Mouse (Mus musculus): ENCODE results near the gene Rusc2.

The Rusc2 gene

GRCm38 (mm10) chr4:43381408-43382154, at the start of gene Rusc2:
Rusc2 (plus strand) TSS chr4:43381979.
- Histone ChIP-seq H3K4me3 (replicated peaks; ENCODE audit: low read length) (peak within 1 kb of the TSS; percentile 82), H3K9me3 (ENCODE audit: low read length) (no peaks in the 10 kb centered on the region), H3K36me3 (ENCODE audit: insufficient read depth, low read length) (no peaks in the 10 kb centered on the region), H3K27me3 (ENCODE audit: insufficient read depth, low read length) (peaks cover 37% of the 10 kb centered on the region), H3K4me1 (replicated peaks; ENCODE audit: low read depth, low read length) (peaks cover 36% of the 10 kb centered on the region)
- TF ChIP-seq POU5F1 (IDR thresholded peaks at IDR 0.05; ENCODE audit: borderline replicate concordance, low read length): no peak

DNA sequence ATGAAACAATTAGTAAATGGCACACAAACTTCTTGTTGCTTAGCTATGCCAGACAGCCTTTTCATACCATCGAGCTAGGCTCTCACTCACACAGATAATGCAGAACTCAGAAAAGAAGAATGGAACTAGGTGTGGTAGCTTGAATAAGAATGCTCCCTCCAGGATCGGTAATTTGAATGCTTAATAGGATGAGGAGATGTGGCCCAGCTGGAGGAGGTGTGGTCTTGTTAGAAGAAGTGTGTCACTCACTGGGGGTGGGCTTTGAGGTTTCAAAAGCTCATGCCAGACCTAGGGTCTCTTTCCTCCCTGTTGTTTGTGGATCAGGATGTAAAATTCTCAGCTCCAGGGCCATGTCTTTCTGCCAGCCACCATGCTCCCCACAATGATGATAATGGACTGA, 47.0 kb upstream of the Rusc2 start:
- no peak overlapping the region for H3K4me3 ChIP-seq (replicated peaks; ENCODE audit: low read length)
- no peaks in the 10 kb centered on the region for H3K27me3 ChIP-seq (ENCODE audit: insufficient read depth, low read length)
- H3K4me1 ChIP-seq (replicated peaks; ENCODE audit: low read depth, low read length): peaks cover 19% of the 10 kb centered on the region
- H3K9me3 ChIP-seq (ENCODE audit: low read length): peaks cover 37% of the 10 kb centered on the region
- TF ChIP-seq NANOG (IDR thresholded peaks at IDR 0.05; ENCODE audit: borderline replicate concordance, low read length) (peak; percentile 93), POU5F1 (IDR thresholded peaks at IDR 0.05; ENCODE audit: borderline replicate concordance, low read length) (0 out of 2 replicates have a peak, but pooled peaks have one; percentile 23), CTCF (conservative IDR thresholded peaks at IDR 0.05; ENCODE audit: low read length) (no peak)
- peaks cover 3% of the 10 kb centered on the region; the same call in 1 of the 2 replicates for H3K36me3 ChIP-seq (ENCODE audit: insufficient read depth, low read length)

- no peaks in the 10 kb centered on the region for H3K27me3 ChIP-seq (ENCODE audit: insufficient read depth, low read length)
- no peak overlapping the region for H3K4me3 ChIP-seq (replicated peaks; ENCODE audit: low read length)
- peaks cover 37% of the 10 kb centered on the region for H3K9me3 ChIP-seq (ENCODE audit: low read length)
- peaks cover 27% of the 10 kb centered on the region for H3K4me1 ChIP-seq (replicated peaks; ENCODE audit: low read depth, low read length)
- peaks cover 3% of the 10 kb centered on the region; the same call in 1 of the 2 replicates for H3K36me3 ChIP-seq (ENCODE audit: insufficient read depth, low read length)
- no peak for TF ChIP-seq POU5F1 (IDR thresholded peaks at IDR 0.05; ENCODE audit: borderline replicate concordance, low read length)
- no peak for TF ChIP-seq CTCF (conservative IDR thresholded peaks at IDR 0.05; ENCODE audit: low read length)
- TF ChIP-seq NANOG (IDR thresholded peaks at IDR 0.05; ENCODE audit: borderline replicate concordance, low read length): no peak
These were observed 45.6 kb upstream of the Rusc2 start for GRCm38 (mm10) chr4:43336176-43336575.

DNA sequence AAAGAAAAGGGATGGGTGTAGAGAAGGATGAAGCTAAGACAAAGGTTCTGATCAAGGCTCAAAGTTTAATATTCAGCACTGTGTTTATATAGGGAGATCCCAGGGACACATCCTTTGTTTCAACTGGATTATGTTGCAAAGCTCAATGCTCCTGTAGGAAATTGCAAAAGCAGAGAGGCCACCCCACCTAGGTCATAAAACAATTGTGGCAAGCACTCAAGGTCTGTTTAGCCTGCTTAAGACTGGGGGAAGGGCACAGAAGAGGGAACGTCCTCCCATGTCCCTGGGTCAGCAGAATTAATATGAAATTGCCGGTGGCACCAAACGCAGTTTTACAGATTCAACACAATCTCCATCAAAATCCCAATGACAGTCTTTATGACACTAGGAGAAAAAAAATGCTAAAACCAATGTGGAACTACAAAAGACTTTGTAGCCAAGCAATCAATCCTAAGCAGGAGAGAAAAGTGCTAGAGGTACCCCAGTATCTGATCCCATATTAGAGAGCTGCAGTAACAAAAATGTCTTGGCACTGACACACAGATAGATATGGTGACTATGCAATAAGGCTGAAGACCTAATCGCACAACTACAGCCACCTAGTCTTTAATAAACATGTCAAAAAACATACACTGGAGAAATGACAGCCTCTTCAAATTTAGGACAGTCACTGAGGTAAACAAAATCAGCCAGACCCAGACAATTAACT, 41.5 kb upstream of the Rusc2 start:
- TF ChIP-seq CTCF (conservative IDR thresholded peaks at IDR 0.05; ENCODE audit: low read length) (no peak), POU5F1 (IDR thresholded peaks at IDR 0.05; ENCODE audit: borderline replicate concordance, low read length) (no peak), NANOG (IDR thresholded peaks at IDR 0.05; ENCODE audit: borderline replicate concordance, low read length) (no peak)
- peaks cover 3% of the 10 kb centered on the region; the same call in 1 of the 2 replicates for H3K36me3 ChIP-seq (ENCODE audit: insufficient read depth, low read length)
- peaks cover 15% of the 10 kb centered on the region for H3K4me1 ChIP-seq (replicated peaks; ENCODE audit: low read depth, low read length)
- no peaks in the 10 kb centered on the region for H3K27me3 ChIP-seq (ENCODE audit: insufficient read depth, low read length)
- no peak overlapping the region for H3K4me3 ChIP-seq (replicated peaks; ENCODE audit: low read length)
- H3K9me3 ChIP-seq (ENCODE audit: low read length): peaks cover 31% of the 10 kb centered on the region

DNA sequence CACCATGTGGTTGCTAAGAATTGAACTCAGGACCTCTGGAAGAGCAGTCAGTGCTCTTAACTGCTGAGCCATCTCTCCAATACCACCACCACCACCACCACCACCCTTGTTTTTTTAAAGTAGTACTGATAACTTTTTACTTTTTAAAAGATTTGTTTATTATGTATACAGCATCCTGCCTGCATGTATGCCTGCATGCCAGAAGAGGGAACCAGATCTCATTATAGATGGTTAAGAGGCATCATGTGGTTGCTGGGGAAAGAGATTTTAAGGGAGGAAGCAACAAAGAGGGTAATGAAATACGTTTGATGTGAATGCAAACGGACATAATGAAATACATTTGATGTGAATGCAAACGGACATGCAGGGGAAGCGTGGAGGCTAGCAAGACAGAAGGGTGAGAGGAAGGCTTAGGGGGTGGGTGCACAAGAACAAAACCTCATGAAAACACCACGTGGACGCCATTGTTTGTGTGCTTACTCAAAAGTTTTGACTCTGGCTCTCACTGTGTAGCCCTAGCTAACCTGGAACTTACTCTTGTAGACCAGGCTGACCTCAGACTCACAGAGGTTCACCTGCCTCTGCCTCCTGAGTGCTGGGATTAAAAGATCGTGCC, 40.4 kb upstream of the Rusc2 start:
- H3K36me3 ChIP-seq (ENCODE audit: insufficient read depth, low read length): no peaks in the 10 kb centered on the region
- TF ChIP-seq NANOG (IDR thresholded peaks at IDR 0.05; ENCODE audit: borderline replicate concordance, low read length): no peak
- no peak for TF ChIP-seq CTCF (conservative IDR thresholded peaks at IDR 0.05; ENCODE audit: low read length)
- no peak for TF ChIP-seq POU5F1 (IDR thresholded peaks at IDR 0.05; ENCODE audit: borderline replicate concordance, low read length)

DNA sequence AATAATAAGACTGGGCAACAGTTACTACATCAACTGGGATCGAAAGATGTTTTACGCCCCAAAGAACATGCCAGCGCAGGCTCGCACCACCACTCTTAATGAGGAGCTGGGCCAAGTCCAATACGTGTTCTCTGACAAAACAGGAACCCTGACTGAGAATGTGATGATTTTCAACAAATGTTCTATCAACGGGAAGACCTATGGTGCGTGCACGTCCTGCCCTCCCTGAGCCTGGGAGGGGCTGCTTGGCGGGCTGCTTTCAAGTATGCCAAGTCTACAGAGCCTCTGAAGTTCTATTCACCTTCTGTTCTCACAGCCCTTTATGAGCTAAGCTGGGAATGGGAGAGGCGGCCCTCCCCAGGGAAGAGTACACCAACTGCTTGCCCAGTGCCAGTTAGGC, 39.3 kb upstream of the Rusc2 start:
- Histone ChIP-seq H3K4me1 (replicated peaks; ENCODE audit: low read depth, low read length) (peaks cover 15% of the 10 kb centered on the region), H3K27me3 (ENCODE audit: insufficient read depth, low read length) (no peaks in the 10 kb centered on the region), H3K9me3 (ENCODE audit: low read length) (peaks cover 9% of the 10 kb centered on the region), H3K4me3 (replicated peaks; ENCODE audit: low read length) (no peak overlapping the region), H3K36me3 (ENCODE audit: insufficient read depth, low read length) (no peaks in the 10 kb centered on the region)
- TF ChIP-seq NANOG (IDR thresholded peaks at IDR 0.05; ENCODE audit: borderline replicate concordance, low read length): no peak
- no peak for TF ChIP-seq POU5F1 (IDR thresholded peaks at IDR 0.05; ENCODE audit: borderline replicate concordance, low read length)
- TF ChIP-seq CTCF (conservative IDR thresholded peaks at IDR 0.05; ENCODE audit: low read length): no peak

More for the DNA sequence above, 40.4 kb upstream of the Rusc2 start:
- H3K4me1 ChIP-seq (replicated peaks; ENCODE audit: low read depth, low read length): peaks cover 15% of the 10 kb centered on the region
- no peaks in the 10 kb centered on the region for H3K27me3 ChIP-seq (ENCODE audit: insufficient read depth, low read length)
- peaks cover 20% of the 10 kb centered on the region for H3K9me3 ChIP-seq (ENCODE audit: low read length)
- H3K4me3 ChIP-seq (replicated peaks; ENCODE audit: low read length): no peak overlapping the region

DNA sequence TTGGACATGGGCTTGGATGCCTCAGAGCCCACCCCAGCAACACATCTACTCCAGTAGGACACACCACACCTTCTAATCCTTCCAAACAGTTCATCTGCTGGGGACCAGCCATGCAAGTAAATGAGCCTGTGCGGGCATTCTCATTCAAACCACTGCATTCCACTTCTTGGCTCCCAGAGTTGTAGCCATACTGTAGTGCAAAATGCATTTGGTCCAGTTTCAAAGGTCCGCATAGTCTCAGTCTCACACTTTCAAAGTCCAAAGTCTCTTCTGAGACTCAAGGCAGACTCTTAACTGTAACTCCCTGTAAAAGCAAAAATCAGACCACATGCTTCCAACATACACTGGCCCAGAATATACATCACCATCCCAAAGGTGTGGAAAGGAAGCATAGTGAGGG, 36.8 kb upstream of the Rusc2 start:
- TF ChIP-seq POU5F1 (IDR thresholded peaks at IDR 0.05; ENCODE audit: borderline replicate concordance, low read length): no peak
- TF ChIP-seq CTCF (conservative IDR thresholded peaks at IDR 0.05; ENCODE audit: low read length): no peak
- no peak for TF ChIP-seq NANOG (IDR thresholded peaks at IDR 0.05; ENCODE audit: borderline replicate concordance, low read length)
- no peaks in the 10 kb centered on the region for H3K9me3 ChIP-seq (ENCODE audit: low read length)
- no peaks in the 10 kb centered on the region for H3K27me3 ChIP-seq (ENCODE audit: insufficient read depth, low read length)
- H3K4me3 ChIP-seq (replicated peaks; ENCODE audit: low read length): no peak overlapping the region
- H3K36me3 ChIP-seq (ENCODE audit: insufficient read depth, low read length): no peaks in the 10 kb centered on the region
- peaks cover 12% of the 10 kb centered on the region for H3K4me1 ChIP-seq (replicated peaks; ENCODE audit: low read depth, low read length)

- TF ChIP-seq CTCF (conservative IDR thresholded peaks at IDR 0.05; ENCODE audit: low read length) (no peak), NANOG (IDR thresholded peaks at IDR 0.05; ENCODE audit: borderline replicate concordance, low read length) (no peak), POU5F1 (IDR thresholded peaks at IDR 0.05; ENCODE audit: borderline replicate concordance, low read length) (no peak)
- no peaks in the 10 kb centered on the region for H3K9me3 ChIP-seq (ENCODE audit: low read length)
- H3K36me3 ChIP-seq (ENCODE audit: insufficient read depth, low read length): no peaks in the 10 kb centered on the region
- no peaks in the 10 kb centered on the region for H3K27me3 ChIP-seq (ENCODE audit: insufficient read depth, low read length)
- no peak overlapping the region for H3K4me3 ChIP-seq (replicated peaks; ENCODE audit: low read length)
- no peaks in the 10 kb centered on the region for H3K4me1 ChIP-seq (replicated peaks; ENCODE audit: low read depth, low read length)
These were observed 32.6 kb upstream of the Rusc2 start for GRCm38 (mm10) chr4:43349206-43349605.
